Mouse (Mus musculus) heart, adult 2 months (tissue): ENCODE data around the gene Hnrnpa3. TPM values are rescaled to one million over a fixed set of nuclear protein-coding genes. Genes with fewer than 3 reads are reported as not detected.
"Not testable (repeated sequence)": the region's sequence is repeated elsewhere in the genome, so short reads cannot be mapped to it uniquely, and the experiment has no call there.

ENCODE experiments used
- DNase-seq, 2 experiments: peaks; one replicate each; pipeline ENCODE4 v3.0.0; 2021
- H3K27ac ChIP-seq: fragments of 200-600 bp; 2 replicates; pipeline ENCODE4 v1.8.1; 2022
- H3K27me3 ChIP-seq: fragments of 200-500 bp; 2 replicates; pipeline ENCODE4 v1.6.1; 2012; ENCODE audit warnings: mild to moderate bottlenecking, low read length, inconsistent platforms, mixed read lengths; ENCODE audit not compliant: control insufficient read depth, insufficient read depth
- H3K36me3 ChIP-seq: fragments of 200-500 bp; 2 replicates; pipeline ENCODE4 v1.6.1; 2012; ENCODE audit warnings: low read length, inconsistent platforms; ENCODE audit not compliant: control insufficient read depth, insufficient read depth
- H3K4me1 ChIP-seq: fragments of 200-500 bp; 2 replicates; pipeline ENCODE4 v1.6.1; 2011; ENCODE audit warnings: low read length; ENCODE audit not compliant: control insufficient read depth, insufficient read depth
- H3K4me3 ChIP-seq: fragments of 200-600 bp; 2 replicates; pipeline ENCODE4 v1.8.1; 2022
- H3K79me2 ChIP-seq: fragments of 200-500 bp; replicated peaks from 2 replicates; pipeline ENCODE4 v1.6.1; 2012; ENCODE audit warnings: mild to moderate bottlenecking, inconsistent platforms, low read length, moderate library complexity, mixed read lengths; ENCODE audit not compliant: control insufficient read depth, insufficient read depth
- H3K9ac ChIP-seq: fragments of 200-500 bp; 2 replicates; pipeline ENCODE4 v1.6.1; 2012; ENCODE audit warnings: low read depth, mild to moderate bottlenecking, control low read depth, inconsistent platforms, low read length, mixed read lengths
- CTCF ChIP-seq: fragments of 200-600 bp; IDR thresholded peaks from 2 replicates; pipeline ENCODE4 v1.8.1; 2022; ENCODE audit warnings: antibody characterized with exemption, mild to moderate bottlenecking, moderate library complexity
- EP300 ChIP-seq: fragments of 200-500 bp; IDR thresholded peaks from 2 replicates; pipeline ENCODE4 v1.6.1; 2011; ENCODE audit warnings: low read depth, low read length, control low read depth; ENCODE audit not compliant: insufficient read depth
- POLR2A ChIP-seq: fragments of 200-500 bp; IDR thresholded peaks from 2 replicates; pipeline ENCODE4 v1.6.1; 2011; ENCODE audit warnings: mild to moderate bottlenecking, low read depth, low read length, control low read depth; ENCODE audit not compliant: insufficient read depth
- WGBS: fragments of 180-500 bp; shearing (Covaris S2); methylation state at CpG from one replicate; pipeline ENCODE4 v1.1.7; 2018; 5-methylcytosine and 5-hydroxymethylcytosine counted together
- intact Hi-C: fragments of 180-260 bp; cut with DNase I; formaldehyde crosslinking; loops from one replicate; pipeline ENCODE4 v1.15.1; 2025
- polyA plus RNA-seq: library from polyadenylated mRNA; depleted of rRNA; stranded (reverse); fragments of >200 nt; gene quantifications from 2 replicates; pipeline ENCODE4 v1.2.3, GENCODE M21; 2012
- total RNA-seq, 2 experiments: library from RNA; stranded (reverse); gene quantifications; 2 replicates each; pipeline ENCODE4 v1.2.3; 2021

The Hnrnpa3 gene
- total and polyA plus RNA-seq, 3 experiments, result 18.5 to 180 (median 177) TPM

GRCm38 (mm10) chr2:75633784-75634183, 25.3 kb upstream of the Hnrnpa3 start:
- WGBS, result 82% methylated on average over 5 of the region's 5 CpGs
- no peaks in the 10 kb centered on the region for H3K79me2 ChIP-seq
- no peak overlapping the region for H3K27ac ChIP-seq
- DNase-seq, result no peak
- no peaks in the 10 kb centered on the region for H3K27me3 ChIP-seq
- H3K9ac ChIP-seq, result no peak overlapping the region
- H3K36me3 ChIP-seq, result no peaks in the 10 kb centered on the region
- no peak for TF ChIP-seq EP300
- TF ChIP-seq POLR2A, result no peak
- TF ChIP-seq CTCF, result no peak
- peaks cover 3% of the 10 kb centered on the region; the same call in 1 of the 2 replicates for H3K4me1 ChIP-seq
- intact Hi-C loops, result no loop called here
- no peak overlapping the region for H3K4me3 ChIP-seq

GRCm38 (mm10) chr2:75634431-75634830, 24.6 kb upstream of the Hnrnpa3 start:
- H3K9ac ChIP-seq, H3K27me3 ChIP-seq, intact Hi-C loops, H3K79me2 ChIP-seq, H3K36me3 ChIP-seq, H3K27ac ChIP-seq, DNase-seq, H3K4me1 ChIP-seq, H3K4me3 ChIP-seq: not testable (repeated sequence)
- WGBS, result 88% methylated on average over 14 of the region's 14 CpGs

GRCm38 (mm10) chr2:75636261-75637054, 22.6 kb upstream of the Hnrnpa3 start:
- intact Hi-C loops, result no loop called here
- no peaks in the 10 kb centered on the region for H3K27me3 ChIP-seq
- H3K9ac ChIP-seq, result no peak overlapping the region
- TF ChIP-seq POLR2A (no peak), CTCF (peak; percentile 56), EP300 (no peak)
- H3K4me3 ChIP-seq, result no peak overlapping the region
- WGBS, result 56% methylated on average over 6 of the region's 6 CpGs
- H3K79me2 ChIP-seq, result no peaks in the 10 kb centered on the region
- no peak overlapping the region for H3K27ac ChIP-seq
- peak; percentile 36 to 43 for DNase-seq
- no peaks in the 10 kb centered on the region for H3K36me3 ChIP-seq
- H3K4me1 ChIP-seq, result peaks cover 3% of the 10 kb centered on the region; the same call in 1 of the 2 replicates

GRCm38 (mm10) chr2:75637055-75637304, 22.1 kb upstream of the Hnrnpa3 start:
- H3K9ac ChIP-seq, H3K27ac ChIP-seq, H3K36me3 ChIP-seq, DNase-seq, intact Hi-C loops, H3K27me3 ChIP-seq, H3K79me2 ChIP-seq, H3K4me1 ChIP-seq, H3K4me3 ChIP-seq: not testable (repeated sequence)
- WGBS, result 96% methylated on average over 2 of the region's 2 CpGs

- no peaks in the 10 kb centered on the region for H3K79me2 ChIP-seq
- TF ChIP-seq POLR2A, result no peak
- TF ChIP-seq EP300, result no peak
- H3K4me3 ChIP-seq, result no peak overlapping the region
- H3K27ac ChIP-seq, result no peak overlapping the region
- no peaks in the 10 kb centered on the region for H3K36me3 ChIP-seq
- H3K27me3 ChIP-seq, result no peaks in the 10 kb centered on the region
- intact Hi-C loops, result no loop called here
- H3K9ac ChIP-seq, result no peak overlapping the region
- DNase-seq, result no peak
- H3K4me1 ChIP-seq, result no peaks in the 10 kb centered on the region
Measured at GRCm38 (mm10) chr2:75637361-75637760, 21.7 kb upstream of the Hnrnpa3 start.

GRCm38 (mm10) chr2:75637822-75638221, 21.2 kb upstream of the Hnrnpa3 start:
- H3K27ac ChIP-seq, H3K4me1 ChIP-seq, intact Hi-C loops, H3K36me3 ChIP-seq, H3K9ac ChIP-seq, H3K27me3 ChIP-seq, H3K79me2 ChIP-seq, H3K4me3 ChIP-seq, DNase-seq: not testable (repeated sequence)
- 74% methylated on average over 6 of the region's 6 CpGs for WGBS

- H3K79me2 ChIP-seq, H3K9ac ChIP-seq, H3K4me1 ChIP-seq, H3K36me3 ChIP-seq, H3K27me3 ChIP-seq, intact Hi-C loops: not testable (repeated sequence)
- H3K27ac ChIP-seq, result peak overlapping the region; percentile 65
- peak; percentile 48 to 54 for DNase-seq
- H3K4me3 ChIP-seq, result peak overlapping the region; percentile 20; the same call in 1 of the 2 replicates
- WGBS, result 0% methylated on average over 11 of the region's 12 CpGs
Measured at GRCm38 (mm10) chr2:75639535-75639934, 19.5 kb upstream of the Hnrnpa3 start.

- H3K27ac ChIP-seq, H3K4me1 ChIP-seq, DNase-seq, intact Hi-C loops, H3K9ac ChIP-seq, H3K27me3 ChIP-seq, H3K4me3 ChIP-seq, H3K79me2 ChIP-seq, H3K36me3 ChIP-seq: not testable (repeated sequence)
- WGBS, result 22% methylated on average over 4 of the region's 4 CpGs
Measured at GRCm38 (mm10) chr2:75642312-75642711, 16.7 kb upstream of the Hnrnpa3 start.
